Mouse (Mus musculus): ENCODE measurements around the gene Cers3.

Cers3 gene

DNA sequence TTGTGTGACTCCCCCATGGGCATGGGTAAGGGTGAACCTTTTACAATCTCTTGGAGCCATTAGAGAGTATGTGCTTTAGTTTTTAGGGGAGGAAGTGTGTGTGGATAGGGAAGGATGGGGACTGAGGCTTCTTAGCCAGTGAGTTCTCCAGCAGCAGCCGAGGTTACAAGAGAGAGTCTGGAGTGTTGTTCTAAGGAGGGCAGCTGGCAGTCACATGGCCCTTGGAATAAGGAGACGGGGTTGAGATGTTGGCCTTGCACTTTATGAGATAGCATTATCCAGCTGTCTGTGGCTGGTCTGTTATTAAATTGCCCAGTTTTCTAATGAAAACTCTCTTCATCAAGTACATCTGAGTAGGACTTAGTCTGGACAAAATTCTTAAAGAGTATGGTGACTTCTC, 100.5 kb downstream of the Cers3 start:
- no peak for DNase-seq

DNA sequence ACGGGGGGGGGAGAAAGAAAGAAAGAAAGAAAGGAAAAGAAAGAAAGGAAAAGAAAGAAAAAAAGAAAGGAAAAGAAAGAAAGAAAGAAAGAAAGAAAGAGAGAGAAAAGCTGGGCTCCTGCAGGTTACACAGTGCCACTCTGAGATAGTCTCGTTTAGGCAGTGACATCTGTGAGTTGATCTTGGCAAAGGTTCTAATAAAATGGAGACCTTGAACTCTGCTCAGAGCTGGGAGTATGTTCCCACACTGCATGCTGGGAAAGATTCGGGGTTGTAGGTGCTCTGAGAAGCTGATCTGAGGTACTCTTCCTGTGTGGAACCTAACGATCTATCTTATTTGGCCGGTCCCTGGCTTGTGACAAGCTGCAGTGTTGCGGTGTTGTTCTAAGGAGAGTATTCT, 103.3 kb downstream of the Cers3 start:
- DNase-seq: no peak

DNA sequence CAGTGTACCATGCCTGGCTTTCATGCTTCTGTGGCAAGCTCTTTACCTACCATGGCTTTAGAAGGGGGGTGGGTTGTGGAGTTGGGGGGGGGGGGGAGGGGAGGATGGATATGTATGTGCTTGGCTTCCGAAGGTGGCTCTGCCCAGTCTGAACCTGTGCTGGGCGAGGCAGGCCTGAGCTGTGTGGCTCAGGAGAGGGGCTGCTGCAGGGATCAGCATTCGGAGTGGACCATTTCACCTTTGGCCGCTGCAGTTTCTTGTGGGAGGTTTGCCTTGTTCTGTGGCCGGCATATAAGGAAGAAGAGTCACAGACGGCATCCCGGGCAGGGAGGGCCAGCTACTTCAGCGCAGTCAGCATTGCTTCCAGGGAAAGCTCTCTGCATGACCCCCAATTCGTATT, 104.0 kb downstream of the Cers3 start:
- DNase-seq: no peak

DNA sequence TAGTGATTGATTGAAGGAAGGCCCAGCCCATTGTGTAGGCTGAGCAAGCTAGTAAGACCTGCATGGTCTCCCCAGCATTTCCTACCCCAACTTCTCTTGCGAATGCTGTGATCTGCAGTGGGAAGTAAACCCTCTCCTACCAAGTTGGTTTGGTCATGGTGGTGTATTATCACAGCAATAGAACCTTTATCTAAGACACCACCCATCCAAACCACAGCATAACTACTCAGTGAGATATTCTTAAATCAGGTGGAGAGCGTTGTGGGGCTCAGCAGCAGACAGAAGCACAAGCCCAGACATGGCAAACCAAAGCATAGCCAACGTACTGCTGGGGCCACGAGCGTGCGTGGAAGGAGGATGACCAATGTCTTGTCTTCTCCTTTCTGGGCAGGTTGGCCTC, 106.0 kb downstream of the Cers3 start:
- DNase-seq: no peak

DNA sequence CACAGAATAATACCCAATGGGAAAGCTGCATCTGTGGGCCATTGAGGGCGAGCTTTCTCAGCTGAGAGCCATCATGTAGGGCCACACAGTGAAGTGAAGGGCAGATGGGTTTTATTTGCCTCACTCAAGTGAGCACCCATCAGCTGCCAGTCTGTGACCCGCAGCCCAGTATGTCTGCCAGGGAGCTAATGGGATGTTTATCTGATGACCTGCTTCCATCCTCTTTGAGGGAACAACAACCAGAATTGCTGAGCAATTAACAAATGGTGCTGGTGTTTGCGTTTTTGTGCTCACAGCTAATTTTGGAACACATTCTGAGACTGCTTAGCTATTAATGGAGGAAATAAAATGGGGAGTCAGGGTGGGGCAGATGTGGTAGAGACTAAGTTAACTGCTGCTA, 108.9 kb downstream of the Cers3 start:
- no peak for DNase-seq

DNA sequence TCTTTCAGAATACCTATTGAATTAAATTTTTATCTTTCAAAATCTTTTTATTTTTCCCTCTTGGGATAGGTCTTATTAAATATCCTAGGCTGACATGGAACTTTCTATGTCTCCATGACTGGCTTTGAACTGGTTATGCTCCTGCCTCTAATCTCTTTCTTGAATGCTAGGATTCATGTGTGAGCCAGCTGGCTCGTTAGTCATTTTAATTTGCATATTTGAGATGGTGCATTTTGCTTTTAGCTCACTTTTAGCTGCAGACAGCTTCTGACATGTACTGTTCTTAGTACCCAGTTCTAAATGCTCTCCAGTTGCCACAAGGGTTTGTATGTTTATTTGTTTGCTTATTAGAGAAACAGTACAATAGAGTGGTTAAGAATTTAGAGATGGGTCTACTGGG, 114.3 kb downstream of the Cers3 start:
- no peak for DNase-seq

DNA sequence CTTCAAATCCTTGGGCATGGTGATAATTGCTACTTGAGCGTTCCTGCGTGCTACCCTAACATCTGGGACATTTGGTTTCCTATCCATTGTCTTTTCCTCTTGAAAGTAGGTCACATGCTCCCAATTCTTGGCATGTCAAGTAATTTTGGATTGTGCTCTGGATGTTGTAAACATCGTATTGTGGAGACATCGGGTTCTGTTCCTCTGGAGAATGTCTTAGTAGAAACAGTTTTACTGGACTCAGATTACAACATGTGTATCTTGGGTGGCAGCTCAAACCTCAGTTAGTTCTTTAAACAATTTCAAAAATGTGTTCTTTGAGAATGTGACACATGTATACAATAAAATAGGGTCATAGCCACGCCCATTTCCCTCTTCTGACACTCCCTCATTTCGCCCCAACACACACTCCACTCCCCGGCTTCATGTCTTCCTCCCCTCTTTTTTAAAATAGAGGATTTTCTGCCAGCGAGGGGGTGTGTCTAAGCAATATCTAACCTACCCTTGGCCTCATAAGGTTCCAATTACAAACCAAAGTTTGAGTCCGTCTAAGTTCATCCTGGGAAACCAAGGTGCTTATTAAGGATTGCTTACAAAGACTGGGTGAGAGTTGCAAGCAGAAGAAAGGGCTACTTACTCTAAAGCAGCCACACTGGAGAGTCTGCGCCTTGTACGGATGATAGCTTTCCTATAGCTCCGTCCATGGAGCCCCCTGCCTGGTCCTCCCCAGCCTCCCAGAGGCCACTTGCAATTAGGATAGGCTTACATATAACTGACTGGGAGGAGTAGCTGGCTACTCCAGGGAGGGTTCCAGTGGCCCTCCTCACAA, 115.2 kb downstream of the Cers3 start:
- DNase-seq: no peak

DNA sequence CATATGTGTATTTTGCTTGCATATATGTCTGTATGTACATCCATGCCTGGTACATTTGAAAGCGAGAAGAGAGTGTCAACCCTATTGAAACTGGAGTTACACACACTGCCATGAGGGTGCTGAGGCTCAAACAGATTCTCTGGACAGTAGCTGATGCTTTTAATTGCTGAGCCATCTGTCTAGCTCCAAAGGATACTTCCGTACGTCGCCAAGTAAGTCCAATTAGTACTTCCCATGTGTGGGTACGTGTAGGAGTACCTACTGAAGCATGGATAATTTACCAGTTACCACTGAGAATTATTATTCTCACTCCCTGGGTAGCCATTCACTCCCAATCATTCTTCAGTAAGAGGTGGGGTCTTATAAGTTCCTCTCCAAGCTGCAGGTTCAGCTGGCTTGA, 115.9 kb downstream of the Cers3 start:
- no peak for DNase-seq

DNA sequence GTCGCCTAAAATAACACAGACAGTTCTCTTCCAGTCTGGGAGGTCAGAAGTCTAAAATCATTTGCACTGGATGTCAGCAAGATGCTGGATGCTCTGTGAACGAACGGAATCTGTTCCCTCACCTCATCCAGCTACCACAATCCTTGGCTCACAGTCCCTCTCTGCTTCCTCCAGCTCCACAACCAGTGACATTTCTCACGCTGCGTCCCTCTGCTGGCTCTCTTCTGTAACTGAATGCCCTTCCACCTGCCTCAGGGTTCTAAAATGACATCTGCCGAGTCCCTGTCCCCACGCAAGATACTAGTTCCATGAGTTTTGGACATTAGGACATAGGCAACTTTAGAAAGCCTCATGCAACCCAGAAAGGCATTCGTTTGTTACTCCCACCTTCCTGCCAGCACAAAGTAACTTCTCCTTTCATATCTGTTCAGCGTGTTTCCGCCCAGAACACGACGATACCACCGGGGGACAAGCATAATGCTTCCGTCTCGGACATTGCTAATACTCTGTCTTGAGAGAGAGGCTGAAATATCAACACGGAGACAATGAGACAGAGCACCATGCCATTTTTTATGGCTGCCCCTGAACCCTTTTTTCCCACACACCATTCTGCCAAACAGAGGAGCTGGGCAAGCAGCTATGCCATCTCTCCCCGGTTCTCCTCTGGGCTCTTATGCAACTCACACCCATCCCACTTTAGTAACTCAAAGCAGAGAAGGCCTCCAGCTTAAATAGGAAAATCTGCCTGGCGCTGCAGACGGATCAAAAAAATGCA, 123.8 kb downstream of the Cers3 start:
- no peak for DNase-seq

DNA sequence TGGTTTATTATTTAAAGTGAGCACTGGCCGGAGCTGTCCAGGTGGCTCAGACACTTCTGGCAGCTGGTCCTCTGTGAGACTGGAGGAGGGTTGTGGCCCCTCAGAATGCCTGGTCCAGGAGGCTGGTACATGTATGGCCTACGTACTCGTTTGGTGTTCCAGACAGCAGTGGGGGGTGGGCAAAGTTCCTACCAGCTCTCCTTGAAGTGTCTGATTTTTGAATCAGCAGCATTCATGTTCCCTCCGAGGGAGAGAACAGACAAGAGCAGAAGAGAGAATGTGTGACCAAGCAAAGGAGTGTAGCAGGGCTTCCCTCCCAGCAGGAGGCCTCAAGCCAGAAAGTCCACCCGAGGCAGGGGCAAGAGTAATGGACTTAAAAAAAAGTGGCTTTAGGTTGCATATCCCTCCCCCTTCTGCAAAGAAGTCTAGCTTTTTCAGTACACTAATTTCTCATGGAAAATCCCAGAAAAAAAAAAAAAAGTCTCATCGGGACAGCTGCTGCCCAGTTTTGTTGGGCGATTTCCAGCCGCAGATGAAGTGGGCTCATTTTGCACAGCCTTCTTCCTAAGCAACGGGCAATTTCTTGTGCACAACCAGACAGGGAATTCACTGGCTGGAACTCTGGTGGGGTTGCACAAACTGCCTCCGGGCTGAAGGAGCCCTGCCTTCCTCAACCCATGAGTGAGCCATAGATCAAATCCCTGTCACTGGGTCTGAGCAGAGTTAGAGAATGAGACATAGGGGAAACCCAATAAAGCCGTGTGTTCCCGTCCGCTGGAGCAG, 124.6 kb downstream of the Cers3 start:
- peak; percentile 61 for DNase-seq

DNA sequence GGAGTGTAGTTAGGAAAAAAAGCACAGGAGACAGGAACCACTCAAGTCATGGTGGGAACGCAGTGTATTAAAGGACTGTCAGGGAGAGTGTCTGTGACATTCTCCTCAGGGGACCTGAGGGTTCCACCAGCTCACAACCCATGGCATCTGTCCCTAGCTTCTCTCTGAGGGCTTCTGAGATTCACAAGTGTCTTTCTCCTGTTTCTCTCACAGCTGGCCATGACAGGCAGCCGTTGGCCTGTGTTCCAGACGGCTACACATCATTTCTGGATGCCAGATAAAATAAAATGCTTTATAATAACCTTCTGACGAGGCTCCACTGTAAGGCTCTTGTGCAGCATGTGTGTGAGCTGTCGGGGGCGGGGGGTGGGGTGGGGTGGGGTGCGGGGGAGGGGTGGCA, 128.2 kb downstream of the Cers3 start:
- DNase-seq: no peak

DNA sequence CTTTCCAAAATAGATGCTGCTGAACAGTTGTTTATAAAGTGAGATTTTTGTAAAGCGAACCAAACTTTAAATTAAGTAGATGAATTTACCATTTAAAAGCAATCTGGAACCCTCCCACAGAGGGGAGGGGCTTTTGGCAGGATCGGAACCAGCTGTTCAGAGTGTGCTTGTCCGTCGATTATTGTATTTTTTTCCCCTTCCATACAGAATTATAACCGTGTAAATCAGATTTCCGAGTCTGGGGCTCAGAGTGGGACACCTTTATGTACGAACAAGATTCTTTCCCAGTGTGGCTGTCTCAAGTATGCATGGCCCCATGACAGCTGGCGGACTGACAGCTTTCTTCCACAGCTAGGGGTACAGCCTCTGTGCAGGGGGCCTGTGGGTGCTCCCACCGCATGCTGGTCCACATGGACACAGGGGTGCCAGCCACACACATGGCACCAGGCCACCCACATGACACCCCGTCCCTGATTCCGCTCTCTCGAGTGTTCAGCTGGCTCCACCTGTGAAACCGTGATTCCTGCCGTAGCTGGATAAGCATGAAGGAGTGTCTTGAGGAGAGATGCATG, 128.7 kb downstream of the Cers3 start:
- peak; percentile 12 for DNase-seq

DNA sequence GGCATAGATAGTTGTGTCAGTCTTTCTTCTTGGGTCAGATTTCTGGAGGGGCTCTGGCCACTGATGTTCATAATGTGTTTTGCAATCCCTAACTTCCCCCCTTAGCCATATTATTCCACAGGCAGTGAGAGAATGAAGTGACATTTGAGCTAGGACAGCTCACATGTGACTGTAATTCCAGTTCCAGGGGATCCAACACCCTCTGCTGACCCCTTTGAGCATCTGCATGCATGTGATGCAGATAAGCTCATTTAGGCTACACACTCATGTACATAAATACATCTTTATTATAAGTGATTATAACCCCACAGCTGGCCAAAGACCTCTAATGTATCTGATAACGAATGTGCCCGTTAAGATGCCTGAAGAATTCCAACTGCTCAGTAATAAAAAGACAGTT, 129.9 kb downstream of the Cers3 start:
- no peak for DNase-seq
